Mouse (Mus musculus) common myeloid progenitor, adult 5-6 weeks (primary cell): ENCODE results near the gene Ankrd6. TPM values are rescaled to one million over a fixed set of nuclear protein-coding genes. Genes with fewer than 3 reads are reported as not detected.
"Not testable (repeated sequence)": the region's sequence is repeated elsewhere in the genome, so short reads cannot be mapped to it uniquely, and the experiment has no call there.

Experiments
- ATAC-seq: replicated peaks from 2 replicates; pipeline ENCODE4 v1.8.0; 2016; ENCODE audit warnings: low read depth, mild to moderate bottlenecking, moderate TSS enrichment, inconsistent platforms; ENCODE audit not compliant: poor library complexity, severe bottlenecking
- total RNA-seq: library from RNA; stranded (forward); fragments of 200-1000, 187-1606 nt; gene quantifications from 2 replicates; pipeline ENCODE4 v1.2.3, GENCODE M21; 2017

Ankrd6 gene
- 1.7 and 1.9 TPM in 2 replicates for total RNA-seq

DNA sequence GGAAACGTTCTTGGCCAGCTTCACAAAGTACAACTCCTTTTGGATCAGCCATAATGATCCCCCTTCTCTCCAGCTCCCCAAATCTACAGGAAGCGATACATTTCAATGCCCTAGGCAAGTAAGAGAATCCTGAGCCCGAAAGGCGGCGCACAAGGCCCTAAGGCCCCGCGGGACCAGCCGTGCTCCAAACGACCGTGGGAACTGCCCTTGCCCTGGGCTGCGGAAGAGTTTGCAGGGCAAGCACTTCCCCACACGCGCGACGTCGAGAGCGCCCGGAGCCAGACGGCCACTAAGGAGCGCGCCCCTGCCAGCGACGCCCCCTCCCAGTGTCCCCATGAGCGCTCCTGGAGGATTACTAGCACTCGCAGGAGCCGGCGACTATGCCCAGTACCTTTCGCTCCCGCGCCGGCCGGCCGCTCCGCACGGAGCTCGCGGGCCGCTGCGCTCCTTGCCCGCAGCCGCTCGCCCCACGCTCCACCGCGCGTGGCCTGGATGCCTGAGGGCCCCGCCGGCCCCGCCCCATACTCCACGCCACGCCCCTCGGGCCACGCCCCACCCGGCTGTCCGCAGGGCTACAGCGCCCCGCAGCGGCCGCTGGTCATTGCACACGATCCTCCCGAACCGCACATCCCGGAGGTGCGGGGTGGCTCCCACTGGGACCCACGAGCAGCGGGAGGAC is at the start of gene Ankrd6:
Ankrd6 (minus strand) TSS at position 486 of the 679 bp plus-strand sequence.
- ATAC-seq, result peak; percentile 91

DNA sequence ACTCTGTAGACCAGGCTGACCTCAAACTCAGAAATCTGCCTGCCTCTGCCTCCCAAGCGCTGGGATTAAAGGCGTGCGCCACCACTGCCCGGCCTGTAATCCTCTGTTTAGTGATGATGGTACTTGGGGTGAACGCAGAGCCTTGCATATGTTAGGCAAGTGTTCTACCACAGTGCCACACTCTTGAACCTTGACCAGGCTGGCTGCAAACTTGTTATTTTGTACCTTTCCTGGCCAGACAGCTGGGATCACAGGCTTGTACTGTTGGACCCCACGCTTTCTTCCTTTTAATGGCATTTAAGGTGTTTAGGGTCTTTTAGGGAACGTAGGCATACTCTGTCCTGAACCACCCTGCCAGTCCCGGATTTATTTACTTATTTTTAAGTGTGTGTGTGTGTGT is 48.4 kb upstream of the Ankrd6 start:
- ATAC-seq, result no peak

DNA sequence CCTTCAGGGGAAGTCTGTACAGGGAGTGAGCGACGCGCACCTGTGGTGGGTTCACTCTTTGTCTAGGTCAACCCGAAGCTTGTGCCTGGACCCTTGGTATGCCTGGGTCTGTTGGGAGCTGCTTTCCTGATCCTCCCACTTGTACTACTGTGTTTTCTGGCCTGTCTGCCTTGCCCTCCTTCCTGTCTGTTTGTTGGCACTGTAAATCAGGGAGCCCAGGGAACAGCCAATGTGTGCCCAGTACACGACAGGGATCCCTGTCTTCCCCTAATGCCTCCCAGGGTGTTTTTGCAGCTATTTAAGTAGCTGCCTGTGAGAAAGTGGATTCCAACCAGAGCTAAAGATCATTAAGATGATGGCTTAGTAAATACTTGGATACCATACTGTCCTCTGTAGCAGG is 46.9 kb upstream of the Ankrd6 start:
- no peak for ATAC-seq

DNA sequence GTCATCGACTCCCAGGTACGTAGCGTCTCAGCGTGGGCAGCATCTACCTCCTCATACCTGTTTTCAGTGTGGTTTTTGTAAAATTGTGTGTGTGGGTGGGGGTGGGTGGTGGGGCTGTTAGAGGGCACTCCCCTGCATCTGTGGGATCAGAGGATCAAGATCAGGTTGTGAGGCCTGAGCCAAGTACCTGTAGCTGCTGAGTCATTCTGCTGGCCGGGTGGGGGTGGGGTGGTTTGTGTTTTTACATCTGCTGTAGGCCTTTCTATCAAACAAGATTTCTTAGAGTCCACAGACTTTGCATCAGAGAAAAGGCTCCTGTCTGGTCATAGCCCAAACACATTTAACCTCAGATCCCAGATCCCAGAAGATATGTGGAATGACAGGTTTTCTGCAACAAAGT is 45.4 kb upstream of the Ankrd6 start:
- ATAC-seq, result no peak

DNA sequence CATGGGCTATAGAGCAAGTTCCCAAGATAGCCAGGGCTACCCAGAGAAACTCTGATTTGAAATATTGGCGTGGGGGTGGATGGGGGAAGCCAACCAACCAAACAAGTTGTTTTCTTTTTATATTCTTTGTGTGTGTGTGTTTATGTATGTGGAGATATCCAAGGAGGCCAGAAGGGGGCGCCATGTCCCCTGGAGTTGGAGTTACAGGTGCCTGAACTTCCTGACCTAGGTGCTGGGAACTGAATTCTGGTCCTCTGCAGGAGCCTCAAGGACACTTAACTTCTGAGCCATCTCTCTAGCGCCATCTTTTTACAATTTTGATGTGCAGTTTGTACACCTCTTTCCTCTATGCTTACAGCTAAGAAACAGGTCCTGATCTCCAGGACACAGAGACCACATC is 43.5 kb upstream of the Ankrd6 start:
- no peak for ATAC-seq

DNA sequence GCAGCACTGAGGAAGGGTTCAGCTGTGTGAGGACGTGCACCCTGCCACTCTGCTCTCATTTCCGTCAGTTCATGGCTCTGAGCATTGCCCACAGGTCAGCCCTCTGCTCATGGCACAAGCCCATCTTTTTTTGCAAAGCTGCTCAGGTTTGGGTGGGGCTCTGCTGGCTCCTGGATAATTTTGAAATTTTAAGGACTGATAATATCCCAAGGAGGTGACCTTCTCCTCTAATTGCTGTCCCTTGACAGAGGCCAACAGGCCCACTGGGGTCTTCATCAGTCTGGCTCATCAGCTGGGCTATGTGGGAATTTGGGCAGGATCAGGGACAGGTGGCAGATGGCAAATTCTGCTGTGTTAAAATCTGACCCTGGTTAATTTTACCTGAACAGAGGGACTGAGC is 38.7 kb upstream of the Ankrd6 start:
- ATAC-seq, result no peak

DNA sequence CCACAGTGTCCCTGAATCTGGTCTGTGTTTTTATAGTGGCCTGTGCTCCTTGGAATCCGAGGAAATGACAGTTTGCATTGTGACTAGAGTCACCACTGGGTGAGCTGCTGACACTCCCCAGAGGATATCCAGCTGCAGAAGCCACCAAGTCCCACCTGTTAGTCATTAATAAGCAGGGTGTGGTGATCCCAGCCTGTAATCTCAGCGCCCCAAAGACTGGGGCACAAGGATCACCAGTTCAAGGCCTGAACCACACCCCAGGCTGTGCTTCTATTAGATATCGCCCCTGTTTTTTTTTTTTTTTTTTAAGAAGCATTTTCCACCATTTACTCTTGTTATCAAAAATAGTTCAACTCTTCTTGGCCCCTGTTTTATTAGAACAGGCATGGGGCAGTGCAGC is 36.4 kb upstream of the Ankrd6 start:
- ATAC-seq, result peak; percentile 50; the same call in 1 of the 2 replicates

DNA sequence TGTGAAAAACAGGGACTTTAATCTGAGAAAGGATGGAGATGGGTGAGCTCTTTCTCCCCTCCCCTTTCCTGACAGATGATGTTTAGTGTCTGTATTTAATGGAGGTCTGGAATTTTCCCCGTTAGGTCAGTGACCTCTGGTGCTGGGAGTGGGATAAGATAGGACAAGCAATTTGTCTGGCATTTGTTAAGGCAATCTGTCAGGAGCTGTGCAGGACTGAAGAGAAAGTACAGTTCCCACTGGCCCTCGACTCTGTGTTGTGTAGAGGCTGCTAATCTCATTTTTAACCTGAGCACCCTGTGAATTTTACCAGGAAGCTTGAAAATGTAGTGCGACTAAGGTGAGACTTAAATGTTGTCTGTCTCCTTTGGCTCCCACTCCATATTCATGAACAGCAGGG is 35.0 kb upstream of the Ankrd6 start:
- ATAC-seq, result no peak

DNA sequence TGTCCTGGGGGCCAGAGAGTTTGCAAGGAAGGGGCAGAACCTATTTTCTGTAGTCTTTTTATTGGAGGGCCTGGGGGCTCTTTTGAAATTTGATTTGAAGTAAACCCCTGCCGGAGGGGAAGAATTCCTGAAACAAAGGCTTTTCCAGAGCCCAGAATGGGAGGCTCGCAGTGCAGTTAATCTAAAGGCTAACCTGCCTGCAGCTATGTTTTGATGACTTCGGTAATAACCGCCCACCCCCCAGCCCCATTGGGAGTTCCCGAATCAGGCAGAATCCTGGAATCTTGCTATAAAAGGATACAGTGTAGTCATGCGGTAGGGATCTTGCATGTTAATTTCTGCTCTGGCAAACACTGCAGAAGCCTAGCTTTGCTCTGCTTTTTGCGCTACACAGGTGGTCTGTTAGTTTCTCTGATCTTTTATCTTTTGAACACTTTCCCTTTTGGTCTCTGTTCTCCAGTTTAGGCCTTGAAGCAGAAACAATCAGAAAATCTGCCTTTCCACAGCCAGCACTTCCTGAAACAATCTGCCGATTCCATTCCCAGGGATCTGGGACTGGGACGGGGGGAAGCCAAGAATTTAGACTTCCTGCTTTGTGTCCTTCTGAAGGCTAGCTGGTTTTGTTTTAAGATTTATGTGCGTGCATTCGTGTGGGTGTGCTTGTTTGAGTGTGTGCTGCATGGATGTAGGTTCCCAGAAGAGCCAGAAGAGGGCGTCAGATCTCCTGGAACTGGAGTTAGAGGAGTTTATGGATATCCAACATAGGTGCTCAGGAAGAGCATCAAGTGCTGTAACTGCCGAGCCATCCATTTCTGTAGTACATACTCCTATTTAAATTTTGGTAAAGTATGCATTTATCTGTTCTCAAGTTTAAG is 34.4 kb upstream of the Ankrd6 start:
- no peak for ATAC-seq

DNA sequence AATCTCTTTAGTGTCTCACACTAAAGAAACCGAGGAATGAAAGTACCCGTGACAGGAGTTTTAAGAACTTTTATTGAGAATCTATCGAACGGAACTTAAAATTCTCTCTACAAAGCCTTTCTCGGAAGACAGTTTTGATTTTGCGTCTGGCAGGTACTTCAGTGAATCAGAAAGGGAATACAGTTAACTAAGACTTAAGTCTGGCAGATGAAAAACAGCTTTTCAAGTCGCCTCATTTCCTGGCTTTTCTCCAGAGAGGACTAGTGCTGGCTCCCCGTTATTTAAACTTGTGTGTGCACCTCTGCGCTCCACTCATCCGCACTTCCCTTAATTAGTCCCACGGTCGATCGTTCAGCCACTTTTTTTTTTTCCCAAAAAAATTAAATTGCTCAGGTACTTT is 33.6 kb upstream of the Ankrd6 start:
- no peak for ATAC-seq

DNA sequence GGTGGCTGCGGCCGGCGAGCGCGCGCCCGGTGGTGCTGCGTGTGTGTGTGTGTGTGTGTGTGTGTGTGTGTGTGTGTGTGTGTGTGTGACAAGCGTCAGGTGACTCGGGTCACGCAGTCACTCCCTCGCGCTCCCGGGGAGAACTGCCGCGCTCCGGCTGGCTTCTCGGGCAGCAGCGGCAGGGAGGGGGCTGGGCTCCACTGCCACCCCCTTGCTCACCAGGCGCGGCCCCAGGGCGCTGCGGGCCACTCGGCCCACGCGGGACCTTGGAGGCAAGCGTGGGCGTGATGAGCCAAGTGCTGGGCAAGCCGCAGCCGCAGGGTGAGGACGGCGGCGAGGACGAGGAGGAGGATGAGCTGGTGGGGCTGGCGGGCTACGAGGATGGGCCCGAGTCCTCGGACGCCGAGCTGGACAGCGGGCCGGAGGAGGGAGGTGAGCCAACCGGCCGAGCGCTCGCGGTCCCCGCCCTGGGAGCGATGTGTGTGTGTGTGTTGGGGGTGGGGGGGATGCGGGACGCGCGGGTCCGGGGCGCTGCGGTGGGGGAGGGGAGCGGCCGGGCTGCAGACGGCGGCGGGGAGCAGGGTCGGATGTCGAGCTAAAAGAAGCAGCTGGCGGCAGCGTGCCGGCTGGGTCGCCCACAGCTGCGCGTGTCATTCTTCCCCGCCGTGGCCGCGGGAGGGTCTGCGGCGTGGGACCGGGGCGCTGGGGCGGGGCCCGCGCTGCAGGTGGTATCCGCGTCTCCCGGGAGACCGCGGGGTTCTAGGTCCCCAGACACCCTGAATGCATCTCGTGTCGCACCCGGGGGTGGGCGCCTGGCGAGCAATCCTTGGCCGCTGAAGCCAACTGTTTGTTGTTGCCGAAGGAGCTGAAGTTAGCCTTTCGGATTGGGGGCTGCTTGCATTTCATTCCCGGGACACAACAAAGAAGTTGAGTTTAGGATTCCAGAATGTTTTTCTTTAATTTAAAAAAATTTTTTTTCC is 32.8 kb upstream of the Ankrd6 start:
- peak; percentile 21; the same call in 1 of the 2 replicates for ATAC-seq

DNA sequence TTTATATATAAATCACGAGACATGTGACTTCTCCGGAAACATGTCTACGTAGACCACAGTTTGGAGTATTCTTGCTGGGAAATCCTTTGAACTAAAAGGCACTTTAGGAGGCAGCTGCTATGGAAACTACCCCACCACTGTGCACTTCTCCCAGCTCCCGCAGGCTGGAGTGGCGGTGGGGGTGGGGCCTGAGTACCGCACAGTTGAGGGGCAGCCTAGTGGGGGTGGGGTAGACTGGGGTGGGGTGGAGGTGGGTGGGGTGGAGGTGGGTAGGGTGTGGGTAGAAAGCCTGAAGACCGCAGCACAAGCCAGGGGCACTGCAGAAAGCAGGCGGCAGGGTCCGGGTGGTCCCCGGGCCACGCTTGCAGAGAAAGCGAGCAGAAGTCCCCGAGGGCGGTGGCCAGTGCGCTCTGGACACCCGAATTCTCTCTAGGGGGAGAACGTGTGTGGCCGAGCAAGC is 32.1 kb upstream of the Ankrd6 start, which contains the start of gene Rragd:
Rragd (plus strand) TSS at position 322 of the 460 bp plus-strand sequence.
- peak; percentile 31 for ATAC-seq

DNA sequence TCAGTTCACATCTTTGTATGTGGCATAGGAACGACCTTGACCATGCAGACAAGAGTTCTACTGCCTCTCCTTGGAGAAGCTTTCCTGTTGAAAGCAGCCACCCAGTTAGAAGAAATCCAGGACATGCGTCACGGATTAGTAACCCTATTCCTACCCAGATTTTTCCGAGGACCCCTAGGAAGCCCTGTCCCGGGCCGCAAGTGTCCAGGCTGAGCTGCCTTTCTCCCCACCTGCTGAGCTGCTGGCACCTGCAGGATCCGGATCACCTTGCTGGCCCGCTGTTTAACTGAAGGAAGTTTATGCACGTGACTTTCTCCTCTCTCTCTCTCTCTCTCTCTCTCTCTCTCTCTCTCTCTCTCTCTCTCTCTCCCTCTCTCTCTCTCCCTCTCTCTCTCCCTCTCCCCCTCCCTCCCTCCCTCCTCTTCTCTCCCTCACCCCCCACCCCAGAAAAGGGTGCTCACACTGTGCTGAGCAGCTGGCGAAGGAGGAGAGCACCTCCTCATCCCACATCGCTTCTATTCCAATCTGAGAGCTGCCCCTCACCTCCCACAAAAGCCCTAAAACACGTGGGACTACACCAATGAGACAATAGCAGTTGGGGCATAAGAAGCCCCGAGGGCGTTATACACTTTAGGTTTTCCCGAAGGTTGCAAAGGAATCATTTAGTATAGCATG is 31.5 kb upstream of the Ankrd6 start:
- no peak for ATAC-seq

DNA sequence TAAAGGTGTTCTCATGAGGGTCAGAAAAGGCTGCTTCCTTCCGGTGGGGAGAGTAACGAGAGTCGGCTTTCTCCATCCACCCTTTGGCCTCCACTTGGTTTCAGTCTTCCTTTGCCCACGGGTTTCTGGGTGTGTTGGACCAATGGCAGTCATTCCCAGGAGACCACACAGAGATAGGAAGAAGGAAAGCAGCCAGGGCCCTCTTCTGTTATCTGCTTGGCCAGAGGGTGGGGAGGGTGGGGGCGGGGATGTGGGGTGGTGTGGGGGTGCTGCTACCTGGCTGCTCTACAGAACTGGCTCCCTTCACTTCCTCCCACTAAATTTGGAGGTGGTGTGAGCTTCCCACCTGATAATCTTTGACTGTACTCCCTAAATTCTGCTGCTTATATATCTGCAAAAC is 31.0 kb upstream of the Ankrd6 start:
- ATAC-seq, result no peak

DNA sequence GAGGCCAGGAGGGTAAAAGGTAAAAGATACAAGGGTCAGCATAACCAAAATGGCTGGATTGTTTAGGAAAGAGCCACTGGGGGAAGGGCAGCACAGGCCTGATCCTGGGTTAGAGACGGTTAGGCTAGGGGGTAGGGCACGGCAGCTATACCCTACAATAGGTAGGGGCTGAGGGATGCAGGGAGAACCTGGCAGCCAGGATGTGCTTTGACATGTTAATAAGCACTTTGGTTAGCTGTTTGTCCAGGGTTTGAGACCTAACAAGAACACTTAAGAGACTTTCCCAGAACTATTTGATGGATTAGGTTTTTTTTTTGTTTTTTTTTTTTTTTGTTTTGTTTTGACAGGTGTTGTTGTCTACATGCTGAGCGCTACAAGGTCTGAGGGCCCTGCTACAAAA is 29.4 kb upstream of the Ankrd6 start:
- no peak for ATAC-seq

DNA sequence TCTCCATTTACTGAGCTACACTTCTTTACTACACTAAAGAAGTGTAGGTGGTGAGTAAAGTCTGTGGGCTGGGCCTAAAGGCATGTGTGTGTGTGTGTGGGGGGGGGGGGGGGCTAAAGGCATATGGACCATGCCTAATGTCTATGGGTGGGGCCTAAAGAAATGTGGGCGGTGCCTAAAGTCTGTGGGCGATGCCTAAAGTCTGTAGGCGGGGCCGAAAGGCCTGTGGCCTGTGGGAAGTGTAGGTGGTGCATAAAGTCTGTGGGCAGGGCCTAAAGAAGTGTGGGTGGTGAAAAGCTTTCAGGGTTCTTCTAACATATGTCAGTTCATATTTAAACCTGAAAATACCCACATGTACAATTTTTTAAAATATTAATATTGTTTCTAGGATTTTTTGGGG is 26.7 kb upstream of the Ankrd6 start:
- ATAC-seq, result no peak

DNA sequence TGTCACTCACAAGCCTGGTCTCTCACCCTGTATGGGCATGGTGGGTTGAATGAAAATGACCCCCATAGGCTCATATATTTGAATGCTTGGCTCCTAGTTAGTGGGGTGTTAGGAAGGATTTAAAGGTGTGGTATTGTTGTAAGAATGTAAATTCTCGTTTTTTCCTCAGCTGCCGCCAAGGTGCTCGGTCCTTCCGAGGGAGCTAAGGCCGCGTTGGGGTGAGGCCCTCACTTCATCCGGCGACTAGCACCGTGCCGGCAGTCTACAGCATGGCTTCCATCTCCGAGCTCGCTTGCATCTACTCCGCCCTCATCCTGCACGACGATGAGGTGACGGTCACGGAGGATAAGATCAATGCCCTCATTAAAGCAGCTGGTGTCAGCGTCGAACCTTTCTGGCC is 14.0 kb upstream of the Ankrd6 start:
- not testable (repeated sequence) for ATAC-seq

DNA sequence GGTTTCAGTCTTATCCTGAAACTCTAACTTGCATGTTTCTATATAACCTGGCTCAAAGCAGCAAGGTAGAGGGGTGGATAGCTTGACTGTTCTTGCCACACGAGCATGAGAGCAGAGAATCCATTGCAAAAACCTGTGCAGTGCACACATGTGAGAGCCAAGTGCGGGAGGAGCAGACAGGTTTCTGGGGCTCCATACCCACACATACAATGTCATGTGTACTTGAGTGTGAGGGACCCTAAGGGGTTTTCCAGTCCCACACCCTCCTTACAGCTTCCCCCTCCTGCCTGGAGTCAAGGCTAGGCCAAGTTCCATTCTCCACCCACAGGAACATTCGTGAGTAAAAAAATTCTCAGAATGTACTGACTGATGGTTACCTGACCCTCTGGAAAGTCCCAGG is 10.8 kb upstream of the Ankrd6 start:
- no peak for ATAC-seq

DNA sequence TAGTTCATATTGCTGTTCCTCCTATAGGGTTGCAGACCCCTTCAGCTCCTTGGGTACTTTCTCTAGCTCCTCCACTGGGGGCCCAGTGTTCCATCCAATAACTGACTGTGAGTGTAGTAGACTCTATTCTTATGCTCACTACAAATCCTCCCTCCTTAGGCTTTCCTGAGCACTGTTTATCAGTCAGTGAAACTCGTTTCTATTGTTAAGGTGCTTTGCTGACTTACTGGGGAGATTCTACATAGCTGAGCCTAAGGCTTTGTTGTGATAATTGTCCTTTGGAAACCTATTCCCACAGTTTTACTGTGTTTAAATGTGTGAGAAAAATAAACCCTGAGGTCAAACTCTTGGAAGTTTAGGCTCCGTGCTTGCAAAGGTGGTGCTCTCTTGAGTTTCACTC is 5.8 kb upstream of the Ankrd6 start:
- ATAC-seq, result no peak

DNA sequence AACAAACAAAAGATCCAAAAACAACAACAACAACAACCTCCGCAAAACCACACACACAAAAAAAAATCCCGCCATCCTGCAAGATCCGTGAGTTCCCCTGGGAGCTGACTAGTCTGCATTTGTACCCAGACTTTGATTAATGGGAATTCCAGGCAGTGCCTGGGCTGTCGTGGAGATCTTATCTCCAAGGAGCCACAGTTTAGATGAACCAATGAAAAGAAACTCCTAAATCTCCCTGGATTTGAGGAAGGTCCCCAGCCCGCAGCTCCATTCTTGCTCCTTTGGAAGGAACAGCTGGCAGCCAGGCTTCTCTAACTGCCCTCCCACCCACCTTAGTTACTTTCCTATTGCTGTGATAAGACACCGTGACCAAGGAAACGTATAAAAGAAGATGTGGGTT is 2.0 kb upstream of the Ankrd6 start:
- ATAC-seq, result no peak
